Mouse (Mus musculus) intestine, postnatal 0 days (tissue): Measurements from ENCODE around the gene Slc6a11. TPM values are rescaled to one million over a fixed set of nuclear protein-coding genes. Genes with fewer than 3 reads are reported as not detected.
A peak's percentile ranks its signal among the peaks of the same experiment; 100 is the strongest.

ENCODE experiments used
- ATAC-seq: fragments of 200-750 bp; cut with Nextera tagmentation; 2 replicates; pipeline ENCODE4 v1.8.0; 2017; ENCODE audit warnings: mild to moderate bottlenecking, moderate TSS enrichment, moderate library complexity
- H3K27ac ChIP-seq: fragments of 300-500 bp; sonication (generic); 2 replicates; pipeline ENCODE4 v1.5.1; 2014; ENCODE audit warnings: mild to moderate bottlenecking, low read depth, low read length, moderate library complexity
- H3K27me3 ChIP-seq: fragments of 300-500 bp; sonication (generic); replicated peaks from 2 replicates; pipeline ENCODE4 v1.6.1; 2014; ENCODE audit warnings: low read length, mixed read lengths; ENCODE audit not compliant: control insufficient read depth, insufficient read depth
- H3K36me3 ChIP-seq: fragments of 300-500 bp; sonication (generic); 2 replicates; pipeline ENCODE4 v1.6.1; 2014; ENCODE audit warnings: mild to moderate bottlenecking, moderate library complexity; ENCODE audit not compliant: control insufficient read depth, insufficient read depth
- H3K4me1 ChIP-seq: fragments of 300-500 bp; sonication (generic); replicated peaks from 2 replicates; pipeline ENCODE4 v1.6.1; 2014; ENCODE audit warnings: antibody characterized with exemption, low read length, mixed read lengths; ENCODE audit not compliant: control insufficient read depth, insufficient read depth
- H3K4me2 ChIP-seq: fragments of 300-500 bp; sonication (generic); replicated peaks from 2 replicates; pipeline ENCODE4 v1.6.1; 2014; ENCODE audit warnings: low read depth, mild to moderate bottlenecking, moderate library complexity
- H3K4me3 ChIP-seq: fragments of 300-500 bp; sonication (generic); 2 replicates; pipeline ENCODE4 v1.5.1; 2014; ENCODE audit warnings: low read depth, low read length
- H3K9ac ChIP-seq: fragments of 300-500 bp; sonication (generic); 2 replicates; pipeline ENCODE4 v1.6.1; 2014; ENCODE audit warnings: mild to moderate bottlenecking, low read depth, low read length
- H3K9me3 ChIP-seq: fragments of 300-500 bp; sonication (generic); 2 replicates; pipeline ENCODE4 v1.6.1; 2016; ENCODE audit warnings: mixed run types; ENCODE audit not compliant: control insufficient read depth
- CTCF ChIP-seq: sonication (generic); IDR thresholded peaks from 2 replicates; pipeline ENCODE4 v1.5.1; 2016; ENCODE audit warnings: low read depth, mild to moderate bottlenecking, control low read depth, antibody characterized with exemption, moderate library complexity
- whole genome bisulfite sequencing: fragments of 180-500 bp; shearing (Covaris S2); extraction: QIAGEN DNeasy Blood & Tissue Kit; methylation state at CpG from one replicate; pipeline ENCODE4 v1.1.7; 2014; 5-methylcytosine and 5-hydroxymethylcytosine counted together
- polyA plus RNA-seq: library from polyadenylated mRNA; unstranded; fragments of >200 nt; fragmentation: Nextera tagmentation; extraction: Ambion mirVana; gene quantifications from 2 replicates; pipeline ENCODE4 v1.2.1, GENCODE M21; 2015

The Slc6a11 gene
- 0.04 TPM in 1 of 2 replicates, not detected in the other for polyA plus RNA-seq

DNA sequence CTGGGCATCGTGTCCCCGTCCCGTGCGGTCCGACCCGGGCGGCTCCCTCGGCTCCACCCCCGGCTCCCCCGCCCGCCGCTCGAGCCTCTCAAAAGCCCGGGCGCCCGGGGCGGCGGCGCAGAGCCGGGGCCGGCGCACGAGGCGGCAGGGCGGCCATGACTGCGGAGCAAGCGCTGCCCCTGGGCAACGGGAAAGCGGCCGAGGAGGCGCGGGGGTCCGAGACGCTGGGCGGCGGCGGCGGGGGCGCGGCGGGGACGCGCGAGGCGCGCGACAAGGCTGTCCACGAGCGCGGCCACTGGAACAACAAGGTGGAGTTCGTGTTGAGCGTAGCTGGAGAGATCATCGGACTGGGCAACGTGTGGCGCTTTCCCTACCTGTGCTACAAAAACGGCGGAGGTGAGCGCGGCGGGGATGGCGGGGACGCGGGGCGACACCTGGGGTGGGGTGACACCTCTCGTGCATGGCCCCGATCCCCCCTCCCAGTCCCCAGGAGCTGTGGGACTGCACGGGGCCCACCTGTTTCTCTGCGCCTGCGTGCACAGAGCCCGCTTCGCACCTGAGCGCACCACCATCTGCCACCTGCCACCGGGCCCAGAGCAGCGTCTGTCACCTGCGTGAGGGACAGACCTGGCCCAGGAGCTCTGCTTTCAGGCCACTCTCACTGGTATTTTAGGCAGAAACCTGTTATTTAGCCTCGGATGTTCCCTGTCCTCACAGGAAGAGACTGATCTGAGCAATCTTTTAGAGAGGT is at the start of gene Slc6a11:
TSS of gene Slc6a11 (plus strand) at position 120 of the 751 bp plus-strand sequence.
- peaks cover 24% of the 10 kb centered on the region for H3K27me3 ChIP-seq
- ATAC-seq: no peak

DNA sequence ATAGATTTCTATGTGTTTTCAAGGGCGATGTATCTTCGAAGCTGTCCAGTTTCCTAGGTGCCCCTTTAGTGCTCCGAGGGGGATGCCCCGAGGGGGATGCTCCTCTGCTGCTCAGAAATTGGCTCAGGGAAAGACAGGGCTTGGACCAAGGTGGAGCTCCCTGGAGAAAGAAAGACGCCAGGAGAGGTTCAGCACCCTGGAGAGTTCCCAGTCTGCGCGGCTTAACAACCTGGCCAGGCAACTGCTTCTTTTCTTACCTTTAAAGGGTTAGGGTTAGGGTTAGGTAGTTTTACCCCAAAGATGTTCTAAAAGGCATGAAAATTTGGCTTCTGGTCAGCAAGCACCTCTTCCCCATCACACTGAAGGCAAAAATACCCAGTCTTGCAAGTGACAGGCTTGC is 43.9 kb upstream of the Slc6a11 start:
- no peak overlapping the region for H3K9ac ChIP-seq
- 22% methylated on average over 7 of the region's 7 CpGs for WGBS
- H3K4me1 ChIP-seq: no peaks in the 10 kb centered on the region
- no peaks in the 10 kb centered on the region for H3K27me3 ChIP-seq
- H3K9me3 ChIP-seq: no peaks in the 10 kb centered on the region
- no peak overlapping the region for H3K27ac ChIP-seq
- H3K36me3 ChIP-seq: no peaks in the 10 kb centered on the region
- ATAC-seq: no peak
- no peak for TF ChIP-seq CTCF
- H3K4me2 ChIP-seq: no peak overlapping the region
- H3K4me3 ChIP-seq: no peak overlapping the region

More for the DNA sequence above, at the start of gene Slc6a11:
- Histone ChIP-seq H3K9me3 (no peaks in the 10 kb centered on the region), H3K9ac (no peak within 1 kb of the TSS), H3K4me1 (no peaks in the 10 kb centered on the region), H3K27ac (no peak within 1 kb of the TSS), H3K4me2 (peak within 1 kb of the TSS; percentile 55), H3K36me3 (no peaks in the 10 kb centered on the region), H3K4me3 (peak within 1 kb of the TSS; percentile 31)
- WGBS: 3% methylated on average over 64 of the region's 76 CpGs
- no peak for TF ChIP-seq CTCF

DNA sequence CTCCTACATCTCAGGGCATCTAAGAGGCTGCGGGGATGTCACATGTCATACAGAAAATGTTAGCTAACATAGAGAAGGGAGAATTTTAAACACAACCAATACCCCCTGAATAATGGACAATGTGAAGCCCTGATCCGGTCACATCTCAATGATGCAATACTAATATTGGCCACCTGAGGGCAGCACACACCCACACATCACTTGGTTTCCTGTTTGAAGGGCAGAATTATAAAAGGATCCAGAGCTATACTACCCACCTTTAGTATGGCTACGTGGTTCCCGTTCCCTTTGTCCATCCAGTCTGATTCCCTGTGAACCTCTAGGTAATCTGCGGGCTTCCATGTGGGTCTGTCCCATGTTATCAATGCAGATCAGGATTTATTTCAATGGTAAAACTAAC is 41.4 kb upstream of the Slc6a11 start:
- 12% methylated on average over 5 of the region's 5 CpGs for WGBS
- H3K9me3 ChIP-seq: no peaks in the 10 kb centered on the region
- H3K4me1 ChIP-seq: no peaks in the 10 kb centered on the region
- H3K27ac ChIP-seq: no peak overlapping the region
- H3K36me3 ChIP-seq: no peaks in the 10 kb centered on the region
- peak; percentile 90 for TF ChIP-seq CTCF
- H3K9ac ChIP-seq: no peak overlapping the region
- no peaks in the 10 kb centered on the region for H3K27me3 ChIP-seq
- no peak overlapping the region for H3K4me2 ChIP-seq
- no peak overlapping the region for H3K4me3 ChIP-seq
- ATAC-seq: no peak

DNA sequence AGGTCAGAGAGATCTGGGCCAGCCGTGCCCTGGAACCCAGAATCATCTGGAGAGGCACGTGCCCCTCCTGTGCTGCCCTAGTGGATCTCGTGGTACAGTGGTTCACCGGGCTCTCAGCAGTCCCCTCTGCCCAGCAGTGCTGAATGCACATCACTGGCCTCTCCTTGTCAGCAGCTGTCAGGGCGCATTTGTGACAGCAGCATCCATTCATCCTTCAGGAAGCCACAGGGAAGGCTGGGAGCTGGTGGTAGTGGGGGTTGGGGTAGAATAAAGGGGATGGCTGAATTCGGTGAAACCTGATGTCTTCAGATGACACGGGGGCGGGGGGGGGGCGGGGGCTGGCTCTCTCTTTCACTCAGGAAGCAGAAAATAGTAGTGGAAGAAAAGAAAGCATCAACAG is 38.8 kb upstream of the Slc6a11 start:
- Histone ChIP-seq H3K9ac (no peak overlapping the region), H3K27me3 (no peaks in the 10 kb centered on the region), H3K4me1 (no peaks in the 10 kb centered on the region), H3K4me2 (no peak overlapping the region), H3K36me3 (no peaks in the 10 kb centered on the region), H3K27ac (no peak overlapping the region), H3K9me3 (no peaks in the 10 kb centered on the region), H3K4me3 (no peak overlapping the region)
- TF ChIP-seq CTCF: no peak
- no peak for ATAC-seq
- WGBS: 49% methylated on average over 9 of the region's 9 CpGs

DNA sequence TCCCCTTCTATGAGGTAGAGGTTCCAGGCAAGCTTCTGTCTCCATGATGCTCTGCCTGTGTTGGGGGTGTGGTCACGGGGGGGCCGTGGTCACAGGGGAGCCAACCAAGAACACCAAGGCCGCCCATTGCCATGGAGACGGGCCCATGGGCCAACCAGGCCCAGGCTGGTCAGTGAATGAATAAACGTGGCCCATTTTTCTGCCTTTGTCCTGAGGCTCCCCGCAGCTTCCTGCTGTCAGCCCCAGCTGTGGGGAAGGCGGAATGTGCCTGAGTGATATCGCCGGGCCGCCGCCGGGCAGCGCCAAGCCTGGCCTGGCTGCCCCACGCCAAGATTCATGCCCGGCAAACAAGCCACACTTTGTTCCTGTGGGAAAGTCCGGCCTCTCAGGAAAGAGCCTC is 36.8 kb upstream of the Slc6a11 start:
- H3K27me3 ChIP-seq: no peaks in the 10 kb centered on the region
- H3K9me3 ChIP-seq: no peaks in the 10 kb centered on the region
- no peaks in the 10 kb centered on the region for H3K36me3 ChIP-seq
- ATAC-seq: no peak
- WGBS: 72% methylated on average over 16 of the region's 16 CpGs
- H3K4me2 ChIP-seq: no peak overlapping the region
- no peak overlapping the region for H3K27ac ChIP-seq
- H3K4me3 ChIP-seq: no peak overlapping the region
- no peak overlapping the region for H3K9ac ChIP-seq
- no peaks in the 10 kb centered on the region for H3K4me1 ChIP-seq
- no peak for TF ChIP-seq CTCF

DNA sequence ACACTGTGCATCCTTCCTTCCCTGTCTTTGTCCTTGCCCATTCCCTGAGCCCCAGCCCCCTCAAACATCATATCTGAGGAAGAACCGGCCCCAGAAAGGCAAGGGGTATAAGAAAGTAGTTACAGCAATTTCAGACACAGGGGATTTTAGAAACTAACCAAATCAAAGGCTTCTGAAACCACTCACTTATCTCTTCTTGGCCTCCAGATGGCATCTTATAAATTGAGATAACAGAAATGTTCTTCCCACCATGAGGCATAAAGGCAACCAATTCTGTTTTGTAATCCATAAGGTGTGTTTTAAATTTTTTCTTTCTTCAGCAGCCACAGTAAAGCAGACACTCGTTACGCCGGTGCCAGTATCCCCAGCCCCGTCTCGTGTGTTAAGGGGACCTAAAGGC is 34.5 kb upstream of the Slc6a11 start:
- Histone ChIP-seq H3K4me2 (no peak overlapping the region), H3K9me3 (no peaks in the 10 kb centered on the region), H3K36me3 (no peaks in the 10 kb centered on the region), H3K27ac (no peak overlapping the region), H3K27me3 (no peaks in the 10 kb centered on the region), H3K4me3 (no peak overlapping the region), H3K9ac (no peak overlapping the region), H3K4me1 (no peaks in the 10 kb centered on the region)
- ATAC-seq: no peak
- no peak for TF ChIP-seq CTCF
- WGBS: 78% methylated on average over 6 of the region's 6 CpGs
